Mouse (Mus musculus): ENCODE measurements around the gene Agpat3.

- TF ChIP-seq POLR2A (IDR thresholded peaks at IDR 0.05; ENCODE audit: borderline replicate concordance, low read depth, low read length) (no peak), CTCF (IDR thresholded peaks at IDR 0.05; ENCODE audit: low read depth, low read length) (no peak)
Observed at GRCm38 (mm10) chr10:78371746-78372145, 19.5 kb upstream of the Agpat3 start.
